Mouse (Mus musculus) C2C12 (cell line): ENCODE measurements at regions not wholly inside any gene's neighbourhood (a gene's known extent, or its start where the extent isn't known, plus 50 kb on each side); places are given as distances from the start of the nearest gene placed in this dataset.

Experiments
- CEBPB ChIP-seq: IDR thresholded peaks from one replicate; pipeline ENCODE4 v1.6.1; 2011; ENCODE audit warnings: low read depth, mild to moderate bottlenecking, control low read depth, moderate library complexity
- CTCF ChIP-seq: IDR thresholded peaks from one replicate; pipeline ENCODE4 v1.5.1; 2011; ENCODE audit not compliant: control insufficient read depth, insufficient read depth, insufficient read length
- MAX ChIP-seq: IDR thresholded peaks from one replicate; pipeline ENCODE4 v1.6.1; 2011; ENCODE audit warnings: mild to moderate bottlenecking, control low read depth
- MYOD1 ChIP-seq: IDR thresholded peaks from one replicate; pipeline ENCODE4 v1.6.1; 2011; ENCODE audit warnings: low read depth; ENCODE audit not compliant: control insufficient read depth, insufficient read length
- MYOG ChIP-seq: IDR thresholded peaks from one replicate; pipeline ENCODE4 v1.6.1; 2011; ENCODE audit not compliant: control insufficient read depth, insufficient read length; ENCODE audit errors: extremely low read depth
- USF1 ChIP-seq: IDR thresholded peaks from one replicate; pipeline ENCODE4 v1.6.1; 2011; ENCODE audit warnings: low read depth, mild to moderate bottlenecking, control low read depth, moderate library complexity

- TF ChIP-seq MYOG (no peak), CTCF (no peak), CEBPB (no peak), MAX (no peak), USF1 (no peak), MYOD1 (no peak)
Observed at GRCm38 (mm10) chr3:58055181-58055580, 207.3 kb upstream of the Pfn2 start.
